Mouse (Mus musculus): ENCODE data around the gene Fbxo40. TPM values are rescaled to one million over a fixed set of nuclear protein-coding genes. Genes with fewer than 3 reads are reported as not detected.

Gene Fbxo40
- total RNA-seq, 2 experiments from 2014 or later: 85.0 to 86.7 TPM

GRCm38 (mm10) chr16:36946459-36947159 lies 43.7 kb downstream of the Fbxo40 start:
- no peak for DNase-seq

DNA sequence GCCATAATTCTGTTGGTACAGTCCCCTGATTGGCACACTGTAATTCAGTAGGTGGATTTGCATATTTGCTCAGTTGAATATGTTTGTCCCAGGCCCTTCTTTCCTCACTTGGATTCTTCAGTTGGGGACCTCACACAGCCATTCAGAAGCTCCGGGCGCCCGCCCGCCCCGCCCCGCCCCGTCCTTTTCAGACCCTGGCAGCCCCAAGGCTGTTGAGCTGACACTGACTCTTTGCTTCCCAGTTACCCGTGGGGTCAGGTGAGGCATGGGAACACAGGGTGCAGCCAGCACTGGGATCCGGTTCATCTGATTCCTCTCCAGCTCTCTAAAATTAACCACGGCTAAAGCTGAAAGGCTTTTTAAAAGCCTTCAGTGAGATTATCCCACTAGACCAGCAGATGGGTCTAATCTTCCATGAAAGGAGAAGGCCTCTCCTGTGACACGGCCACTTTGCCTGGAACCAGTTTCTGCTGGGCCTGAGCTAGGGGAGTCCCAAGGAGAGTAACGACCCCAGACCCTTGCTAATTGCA lies 45.3 kb downstream of the Fbxo40 start:
- DNase-seq: peak; percentile 49

- no peak for DNase-seq
Observed at GRCm38 (mm10) chr16:36943591-36943990, 46.7 kb downstream of the Fbxo40 start.

GRCm38 (mm10) chr16:36941895-36942294 lies 48.4 kb downstream of the Fbxo40 start:
- no peak for DNase-seq

GRCm38 (mm10) chr16:36941137-36941727 lies 49.0 kb downstream of the Fbxo40 start:
- DNase-seq: no peak

DNA sequence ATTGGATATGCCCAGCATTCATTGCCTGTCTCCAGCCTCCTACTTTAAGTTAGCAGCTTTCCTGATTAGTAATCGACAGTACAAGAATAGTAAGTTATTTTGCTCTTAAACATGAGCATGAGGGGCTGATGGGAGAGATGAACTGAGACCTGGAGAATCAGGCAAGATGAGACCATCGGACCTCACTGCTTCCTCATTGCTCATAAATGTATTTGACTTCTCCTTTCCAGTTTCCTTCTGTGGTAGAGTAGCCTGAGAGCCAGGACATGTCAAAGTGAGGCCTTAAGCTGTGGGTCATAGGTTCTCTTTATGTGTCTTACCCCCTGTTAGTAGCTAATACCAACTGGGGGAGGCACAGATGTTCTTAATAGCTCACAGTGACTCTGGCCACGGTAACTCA lies 54.5 kb downstream of the Fbxo40 start:
- no peak for DNase-seq

DNA sequence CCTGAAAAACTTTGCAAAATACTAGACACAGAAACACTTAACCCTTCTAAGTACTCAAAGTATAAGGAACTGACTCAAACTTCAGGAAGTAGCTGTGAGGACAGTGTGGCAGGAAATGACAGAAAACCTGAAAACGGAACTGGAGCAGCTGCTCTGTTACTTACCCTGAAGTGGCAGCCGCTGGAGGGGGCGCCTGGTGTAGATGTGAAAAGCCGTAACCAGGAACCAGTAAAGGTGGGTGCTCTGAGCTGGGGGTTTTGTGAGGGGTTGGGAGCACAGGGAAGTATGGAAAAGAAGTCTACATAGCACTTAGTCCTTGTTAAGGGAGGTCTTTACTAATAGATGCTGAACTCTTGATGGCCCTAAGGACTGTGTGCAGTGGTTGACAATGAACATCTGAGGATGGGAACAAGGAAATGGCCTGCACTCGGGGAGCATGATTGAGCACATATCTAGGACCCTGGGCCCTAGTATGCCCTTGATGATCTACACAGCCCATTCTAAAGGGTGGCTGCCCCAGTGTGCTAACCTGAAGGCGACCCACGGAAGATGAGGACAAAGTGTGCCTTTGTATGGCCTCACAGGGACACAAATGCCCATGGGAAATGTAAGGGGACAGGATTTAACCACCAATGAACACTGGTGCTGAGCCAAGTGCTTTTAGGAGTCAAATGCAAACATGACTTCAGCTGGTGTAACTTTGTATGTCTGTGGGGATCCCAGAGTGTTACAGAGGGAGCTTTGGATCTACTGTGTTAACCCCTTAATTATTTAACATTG lies 55.2 kb downstream of the Fbxo40 start, which contains the start of gene Hcls1:
Gene Hcls1, plus strand, starts transcription at position 143 of the 780 bp plus-strand sequence.
- peak; percentile 27 for DNase-seq

DNA sequence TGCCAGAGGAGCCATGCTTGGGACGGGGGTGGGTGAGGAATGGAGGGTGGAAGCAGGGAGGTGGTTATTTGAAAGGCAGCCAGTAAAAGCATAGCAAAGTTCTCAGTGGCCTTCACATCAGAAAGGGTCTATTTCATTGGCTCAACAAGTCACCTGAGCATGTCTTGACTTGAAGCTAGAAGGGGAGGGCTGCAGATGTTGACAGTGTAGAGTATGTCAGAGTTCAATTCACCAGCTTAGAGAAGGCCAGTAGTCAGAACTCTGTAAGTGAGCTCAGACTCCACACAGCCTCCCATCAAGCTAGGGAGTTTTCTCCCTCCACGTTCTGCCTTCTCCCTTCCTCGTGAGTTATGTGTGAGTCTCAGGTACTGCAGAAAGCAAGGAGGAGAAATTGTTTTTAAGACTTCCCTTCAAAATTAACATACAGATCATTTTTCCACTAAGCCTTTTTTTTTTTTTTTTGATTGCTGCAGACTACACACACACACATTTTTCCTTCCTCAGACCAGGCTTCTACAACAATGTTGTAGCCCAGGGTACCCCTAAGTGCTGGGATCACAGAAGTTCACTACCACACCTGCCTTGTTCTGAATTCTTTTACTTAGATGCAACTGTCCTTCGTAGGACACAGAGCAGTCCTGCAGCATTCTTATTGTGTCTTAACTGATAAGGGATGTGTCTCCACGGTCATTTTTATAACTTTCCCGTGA lies 56.0 kb downstream of the Fbxo40 start:
- DNase-seq: no peak

DNA sequence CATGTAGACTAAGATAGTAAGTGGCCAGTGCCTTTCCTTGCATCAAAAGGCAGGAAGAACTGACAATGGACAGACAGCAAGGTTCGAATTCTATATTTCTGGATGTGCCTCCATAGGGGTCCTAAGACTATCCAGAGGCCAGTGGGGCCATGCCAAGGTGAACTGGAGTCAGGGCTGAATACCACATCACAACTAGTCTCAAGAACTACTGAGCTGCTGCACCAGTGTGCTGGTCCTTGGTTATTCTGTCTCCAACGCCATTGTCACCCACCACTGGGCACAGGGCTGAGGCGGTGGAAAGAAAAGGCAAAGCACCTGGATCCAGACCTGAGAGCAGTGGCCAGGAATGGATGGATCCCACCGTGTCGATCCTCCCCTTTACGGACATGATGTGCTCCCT lies 57.7 kb downstream of the Fbxo40 start:
- no peak for DNase-seq

- no peak for DNase-seq
Observed at GRCm38 (mm10) chr16:36931976-36932375, 58.3 kb downstream of the Fbxo40 start.

DNA sequence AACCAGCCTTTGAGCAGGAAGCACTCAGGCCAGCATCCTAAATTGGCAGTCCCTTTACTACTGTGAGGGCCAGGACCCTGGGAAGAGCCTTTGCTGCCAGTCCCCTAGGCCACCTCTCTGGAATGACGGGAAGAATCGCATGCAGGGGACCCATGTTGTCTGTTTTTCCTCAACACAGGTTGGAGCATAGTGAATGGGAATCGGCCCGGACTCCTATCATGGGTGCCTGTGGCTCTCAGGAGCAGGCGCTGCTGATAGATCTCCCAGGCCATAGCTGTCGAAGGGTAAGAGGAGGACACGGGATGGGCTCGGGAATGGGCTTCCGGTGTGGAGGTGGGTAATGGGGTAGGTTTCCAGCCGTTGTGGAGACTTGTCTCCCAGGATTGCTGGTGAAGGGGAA lies 58.9 kb downstream of the Fbxo40 start:
- no peak for DNase-seq

- no peak for DNase-seq
Observed at GRCm38 (mm10) chr16:36930231-36931136, 59.8 kb downstream of the Fbxo40 start.

DNA sequence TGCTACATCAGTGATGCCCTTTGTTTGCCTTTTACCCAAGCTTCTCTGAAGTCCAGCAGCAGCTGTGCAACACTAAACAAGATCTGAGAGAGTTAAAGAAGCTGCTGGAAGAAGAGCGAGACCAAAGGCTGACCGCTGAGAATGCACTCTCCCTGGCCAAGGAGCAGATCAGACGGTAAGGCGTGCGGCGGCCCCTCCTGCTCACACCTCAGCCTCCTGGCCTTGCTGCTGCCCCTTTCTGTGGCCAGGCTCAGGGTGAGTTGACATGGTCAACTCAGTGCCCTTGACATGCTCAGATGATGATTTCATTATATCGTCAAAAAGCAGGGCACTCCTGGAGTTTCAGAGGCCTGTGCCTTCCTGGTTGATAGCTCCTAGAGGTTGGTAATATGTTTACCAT lies 61.1 kb downstream of the Fbxo40 start:
- no peak for DNase-seq

DNA sequence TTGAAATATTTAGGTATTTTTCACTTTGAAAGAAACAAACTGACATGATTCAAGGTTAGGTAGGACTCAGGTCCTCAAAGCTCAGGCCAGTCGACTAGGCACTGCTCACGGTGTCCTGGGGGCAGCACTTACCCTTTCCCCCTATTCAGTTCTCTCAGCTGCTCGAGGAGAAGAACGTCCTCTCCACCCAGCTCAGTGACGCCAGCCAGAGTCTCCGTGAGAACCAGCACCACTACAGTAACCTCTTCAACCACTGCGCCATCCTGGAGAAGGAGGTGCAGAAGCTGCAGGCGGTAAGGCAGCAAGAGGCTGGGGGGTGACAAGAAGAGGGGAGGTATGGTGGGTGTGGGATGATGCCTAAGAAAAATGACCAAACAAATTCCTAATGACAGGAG lies 62.2 kb downstream of the Fbxo40 start:
- DNase-seq: no peak

DNA sequence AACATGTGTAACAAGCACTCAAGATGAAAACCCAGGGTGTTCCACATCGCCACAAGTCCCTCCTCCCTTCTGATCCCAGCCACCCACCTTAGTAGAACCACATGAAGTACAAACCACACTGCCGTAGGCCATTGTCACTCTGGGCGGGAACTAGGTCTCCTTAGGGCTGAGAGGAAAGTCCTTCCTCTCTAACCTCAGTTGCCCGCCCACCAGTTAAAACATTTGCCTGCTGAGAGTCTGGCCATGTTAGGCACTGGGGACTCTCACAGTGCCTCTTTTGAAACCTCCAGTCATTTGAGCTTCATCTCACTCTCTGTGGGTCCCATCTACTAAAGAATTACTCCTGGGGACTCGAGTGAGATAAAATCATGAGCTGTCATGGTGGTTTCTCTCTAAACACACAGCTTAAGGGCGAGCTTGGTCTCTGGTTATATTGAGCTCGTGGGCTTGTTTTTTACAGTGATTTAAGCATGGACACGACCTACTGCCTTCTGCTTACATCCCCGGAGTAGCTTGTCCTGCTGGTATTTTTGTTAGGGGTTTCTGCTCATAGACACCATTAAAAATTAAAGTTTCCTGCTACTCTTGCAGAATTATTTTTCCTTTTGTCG lies 62.7 kb downstream of the Fbxo40 start:
- no peak for DNase-seq

DNA sequence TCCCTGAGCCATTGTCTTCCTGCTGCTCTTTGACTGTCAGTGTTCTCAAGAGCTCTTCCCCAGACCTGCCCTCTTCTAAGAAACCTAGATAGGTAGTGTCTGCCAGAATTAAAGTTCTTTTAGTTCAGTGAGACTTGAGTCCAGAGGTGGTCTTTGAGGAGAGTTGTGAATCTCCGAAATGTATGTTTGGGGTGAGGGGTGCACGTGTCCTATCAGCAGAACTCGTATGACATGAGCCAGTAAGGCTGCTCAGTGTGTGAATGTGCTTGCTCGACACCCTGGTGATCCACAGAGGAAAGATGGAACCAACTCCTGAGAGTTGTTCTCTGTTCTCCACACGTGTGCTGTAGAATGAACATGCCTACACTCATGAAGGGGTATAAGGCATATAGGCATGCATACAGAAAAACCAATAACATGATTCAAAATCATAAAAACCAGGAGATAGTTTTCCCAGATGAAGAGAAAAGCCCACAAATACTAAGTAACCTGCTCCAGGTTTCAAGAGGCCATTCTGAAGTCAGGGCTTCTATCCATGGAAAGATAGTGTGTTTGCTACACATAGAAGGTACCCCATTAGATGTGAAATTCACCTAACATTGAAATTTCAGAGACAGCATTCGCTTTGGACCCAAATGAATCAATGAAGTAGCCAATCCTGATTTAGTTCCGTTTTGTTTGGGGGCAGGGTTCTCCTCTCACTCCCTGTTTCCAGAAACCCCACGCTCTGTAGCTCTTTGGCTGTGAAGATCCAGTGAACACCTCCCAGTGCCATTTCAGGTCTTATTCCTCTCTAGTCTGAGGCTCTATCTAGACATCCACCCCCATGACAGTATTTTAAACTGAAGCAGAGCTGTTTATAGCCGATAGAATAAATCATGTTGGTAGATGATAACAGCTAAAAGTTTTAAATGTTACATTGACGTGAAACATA lies 63.5 kb downstream of the Fbxo40 start:
- no peak for DNase-seq

- DNase-seq: no peak
Observed at GRCm38 (mm10) chr16:36925797-36926196, 64.5 kb downstream of the Fbxo40 start.

- DNase-seq: no peak
Observed at GRCm38 (mm10) chr16:36925351-36925750, 64.9 kb downstream of the Fbxo40 start.

GRCm38 (mm10) chr16:36924312-36924711 lies 66.0 kb downstream of the Fbxo40 start:
- DNase-seq: no peak

GRCm38 (mm10) chr16:36921980-36922379 lies 68.3 kb downstream of the Fbxo40 start:
- DNase-seq: no peak

All from heart, postnatal 4 days (tissue).